Mouse (Mus musculus) brain, embryonic 14.5 days (tissue): ENCODE data around the gene Arap1. TPM values are rescaled to one million over a fixed set of nuclear protein-coding genes. Genes with fewer than 3 reads are reported as not detected.

ENCODE experiments used
- DNase-seq: peaks from one replicate; pipeline ENCODE4 v3.0.0-alpha.2; 2011; ENCODE audit warnings: low read depth
- CTCF ChIP-seq: fragments of 200-500 bp; IDR thresholded peaks from 2 replicates; pipeline ENCODE4 v1.5.1; 2012; ENCODE audit warnings: inconsistent platforms, mild to moderate bottlenecking, moderate library complexity, borderline replicate concordance; ENCODE audit not compliant: insufficient read depth, insufficient read length; ENCODE audit errors: extremely low read depth
- POLR2A ChIP-seq: fragments of 200-500 bp; IDR thresholded peaks from 2 replicates; pipeline ENCODE4 v1.6.1; 2012; ENCODE audit warnings: mild to moderate bottlenecking, inconsistent platforms, borderline replicate concordance; ENCODE audit not compliant: poor library complexity, insufficient read depth, insufficient read length, severe bottlenecking; ENCODE audit errors: extremely low read depth
- polyA plus RNA-seq: library from polyadenylated mRNA; depleted of rRNA; stranded (reverse); fragments of >200 nt; gene quantifications from 2 replicates; pipeline ENCODE4 v1.2.3, GENCODE M21; 2012

Arap1 gene
- polyA plus RNA-seq, 1 experiment: 17.1 TPM

DNA sequence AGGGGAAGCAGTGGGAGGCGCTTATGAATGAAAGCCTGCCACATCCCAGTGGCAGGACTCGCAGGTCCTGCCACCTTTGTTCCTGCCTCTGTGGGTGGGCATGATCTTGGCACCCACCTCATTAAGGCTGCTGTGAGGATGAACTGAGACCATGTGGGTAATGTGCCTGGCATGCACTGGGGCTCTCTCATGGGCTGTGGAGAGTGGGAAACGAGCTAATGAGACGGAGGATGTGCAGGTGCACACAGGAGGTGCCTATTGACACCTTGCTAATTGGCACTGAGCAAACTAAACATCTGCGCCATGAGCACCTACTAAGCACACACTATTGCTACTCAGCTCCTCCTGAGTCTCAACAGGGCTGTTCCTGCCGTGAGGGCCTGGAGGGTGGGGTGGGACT is 87.2 kb downstream of the Arap1 start:
- DNase-seq: peak; percentile 76
- TF ChIP-seq CTCF (no peak), POLR2A (no peak)

DNA sequence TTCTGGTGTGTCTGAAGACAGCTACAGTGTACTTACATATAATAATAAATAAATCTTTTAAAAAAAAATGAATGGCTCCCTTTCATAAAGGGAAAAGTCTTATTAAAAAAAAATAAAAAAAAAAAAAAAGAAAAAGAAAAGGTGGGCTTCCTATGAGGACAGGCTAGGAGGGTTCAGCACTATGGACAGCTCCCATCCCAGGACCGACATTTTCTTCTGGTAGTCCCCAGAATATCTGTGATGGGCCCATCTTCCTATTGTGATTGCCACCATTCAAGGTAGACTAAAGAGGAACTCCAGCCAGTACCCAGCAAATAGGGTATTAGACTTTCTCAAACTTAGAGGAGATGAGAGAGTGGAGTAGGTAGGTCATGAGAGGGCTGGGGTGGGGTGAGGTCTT is 90.0 kb downstream of the Arap1 start:
- no peak for DNase-seq
- TF ChIP-seq CTCF (no peak), POLR2A (no peak)

DNA sequence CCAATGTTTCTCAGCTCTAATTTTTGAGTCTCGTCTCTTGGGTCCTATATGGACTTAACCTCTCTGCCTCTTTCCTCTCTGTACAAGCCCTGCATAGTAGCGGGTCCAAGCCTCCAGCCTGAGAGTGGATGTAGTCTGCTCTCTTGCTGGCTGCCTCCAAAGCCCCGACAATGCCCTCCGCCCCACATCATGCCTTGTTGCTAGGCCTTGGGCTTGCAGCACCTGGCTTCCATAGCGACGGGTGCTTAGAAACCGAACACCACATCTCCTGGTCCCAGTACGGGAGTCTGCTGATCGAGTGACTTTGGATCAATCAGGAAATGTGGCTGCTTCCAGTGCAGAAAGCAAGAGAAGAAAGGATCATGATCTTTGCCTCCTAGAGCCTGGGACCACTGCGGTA is 95.2 kb downstream of the Arap1 start:
- no peak for DNase-seq

DNA sequence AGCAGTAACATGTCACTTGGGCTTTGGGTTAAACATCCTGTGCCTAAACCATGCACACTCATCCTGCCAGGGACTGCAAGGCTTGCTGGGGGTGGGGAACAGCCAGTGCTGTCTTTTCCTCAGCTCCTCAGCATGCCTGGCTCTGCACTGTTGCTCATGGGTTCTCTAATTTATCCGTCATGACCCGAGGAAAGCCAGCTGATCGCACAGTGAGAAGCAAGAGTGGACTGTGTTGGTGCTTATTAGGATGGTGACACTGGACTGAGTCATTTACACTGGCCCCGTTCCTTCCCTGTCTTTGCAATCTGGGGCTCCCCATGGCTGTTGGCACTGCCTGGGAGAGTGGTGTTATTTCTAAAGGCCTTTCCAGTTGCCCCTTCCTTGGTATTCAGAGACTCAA is 96.3 kb downstream of the Arap1 start:
- no peak for DNase-seq
- no peak for TF ChIP-seq POLR2A
- TF ChIP-seq CTCF: no peak

More for the DNA sequence above, 95.2 kb downstream of the Arap1 start:
- no peak for TF ChIP-seq CTCF
- no peak for TF ChIP-seq POLR2A

DNA sequence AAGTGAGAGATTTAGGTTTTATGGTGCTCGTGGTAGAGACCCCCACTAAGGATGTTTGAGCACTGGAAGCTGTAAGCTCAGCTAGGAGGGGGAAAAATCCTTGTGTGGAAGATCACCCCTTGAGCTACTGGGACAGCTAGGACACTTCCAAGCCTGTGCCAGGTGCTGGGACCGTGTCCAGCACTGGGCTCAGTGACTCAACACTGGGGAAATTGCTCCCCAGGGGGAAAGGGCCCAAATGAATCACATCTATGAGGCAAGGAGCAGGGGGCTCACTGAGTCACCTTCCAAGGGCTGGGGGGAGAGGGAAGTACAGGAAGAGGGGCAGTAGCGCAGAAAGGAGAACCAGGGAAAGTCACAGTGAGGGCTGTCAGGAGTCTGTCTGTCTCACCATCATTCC is 102.0 kb downstream of the Arap1 start:
- no peak for DNase-seq
- no peak for TF ChIP-seq CTCF
- TF ChIP-seq POLR2A: no peak

DNA sequence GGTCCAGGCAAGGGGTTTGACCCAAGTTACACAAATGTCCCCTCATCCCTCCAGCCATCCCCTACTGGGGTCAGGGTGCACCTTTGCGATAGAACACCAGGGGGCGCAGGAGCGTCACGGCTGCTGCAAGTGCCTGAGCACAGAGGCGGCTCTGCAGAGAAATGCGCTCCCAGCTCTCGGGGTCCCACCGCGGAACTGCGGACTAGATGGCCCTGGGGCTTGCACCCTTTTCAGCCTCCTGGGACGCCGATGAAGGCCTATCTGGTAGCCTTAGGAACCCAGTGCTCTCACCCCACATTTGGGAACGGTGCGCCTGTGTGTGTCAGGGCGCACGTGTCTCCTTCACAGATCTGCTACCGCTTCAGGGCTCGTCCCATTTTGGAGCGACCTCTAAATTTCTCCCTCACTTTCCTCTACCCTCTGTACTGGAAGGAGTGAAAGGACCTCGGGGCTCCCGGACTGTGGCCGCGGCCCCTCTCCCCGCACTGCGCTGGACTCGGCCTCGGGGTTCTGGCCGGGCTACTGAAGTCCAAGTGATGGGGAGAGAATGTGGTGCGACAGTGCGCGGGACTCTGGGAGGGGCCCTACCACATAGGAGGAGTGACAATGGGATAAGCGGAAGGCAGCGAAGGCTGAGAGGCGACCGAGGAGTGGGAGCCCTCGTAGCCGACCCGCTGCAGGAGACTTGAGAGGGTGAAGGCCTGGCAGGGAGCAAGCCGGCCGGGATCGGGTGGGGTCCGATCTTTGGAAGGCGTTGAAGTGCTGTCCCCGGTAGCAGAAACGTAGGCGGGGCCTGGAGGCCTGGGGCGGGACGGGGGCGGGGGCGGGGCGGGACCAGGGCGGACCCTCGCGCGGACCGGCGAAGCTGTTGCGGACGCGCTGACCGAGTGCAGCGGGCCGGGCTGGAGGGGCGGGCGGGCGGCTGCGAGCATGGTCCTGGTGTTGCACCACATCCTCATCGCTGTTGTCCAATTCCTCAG is 102.8 kb downstream of the Arap1 start:
- TF ChIP-seq POLR2A (no peak), CTCF (peak; percentile 97)

DNA sequence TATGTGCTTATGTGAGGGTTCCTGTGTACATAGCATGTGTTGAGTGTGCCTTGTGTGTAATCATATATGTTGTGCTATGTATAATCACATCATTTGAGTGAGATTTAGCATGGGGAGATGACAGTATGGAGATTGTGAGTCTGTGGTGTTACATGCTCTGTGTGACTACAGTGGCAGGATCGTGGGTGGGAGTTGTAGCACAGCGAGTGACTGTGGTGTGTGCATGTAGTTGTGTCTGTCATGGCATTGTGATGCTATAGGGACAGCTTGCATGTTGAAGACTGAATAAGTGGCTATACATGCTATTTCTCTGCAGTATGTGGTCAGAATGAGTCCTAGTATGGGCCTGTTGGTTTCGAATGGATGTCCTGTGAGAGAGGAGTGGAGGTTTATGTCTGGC is 104.8 kb downstream of the Arap1 start:
- TF ChIP-seq POLR2A: no peak
- no peak for TF ChIP-seq CTCF
- no peak for DNase-seq

More for the DNA sequence above, 102.8 kb downstream of the Arap1 start:
- DNase-seq: peak; percentile 90

DNA sequence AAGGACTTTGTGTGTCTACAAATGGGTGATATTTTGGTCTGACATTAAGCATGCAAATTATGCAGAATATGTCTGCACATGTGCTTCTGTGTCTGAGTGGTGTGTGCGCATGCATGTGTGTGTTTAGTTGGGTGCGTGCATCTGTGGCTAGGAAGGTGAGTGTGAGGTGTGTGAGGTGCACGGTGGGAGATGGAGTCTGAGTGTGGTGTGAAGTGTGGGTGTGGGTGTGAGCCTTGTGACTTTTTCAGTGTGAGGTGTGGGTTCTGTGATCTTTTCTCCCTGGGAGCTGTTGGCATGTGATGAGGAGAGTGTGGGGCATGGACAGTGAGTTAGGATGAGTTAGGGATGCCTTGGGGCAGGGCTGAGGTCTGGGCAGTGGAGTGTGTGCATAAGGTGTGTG is 105.4 kb downstream of the Arap1 start:
- TF ChIP-seq CTCF (no peak), POLR2A (no peak)
- no peak for DNase-seq

DNA sequence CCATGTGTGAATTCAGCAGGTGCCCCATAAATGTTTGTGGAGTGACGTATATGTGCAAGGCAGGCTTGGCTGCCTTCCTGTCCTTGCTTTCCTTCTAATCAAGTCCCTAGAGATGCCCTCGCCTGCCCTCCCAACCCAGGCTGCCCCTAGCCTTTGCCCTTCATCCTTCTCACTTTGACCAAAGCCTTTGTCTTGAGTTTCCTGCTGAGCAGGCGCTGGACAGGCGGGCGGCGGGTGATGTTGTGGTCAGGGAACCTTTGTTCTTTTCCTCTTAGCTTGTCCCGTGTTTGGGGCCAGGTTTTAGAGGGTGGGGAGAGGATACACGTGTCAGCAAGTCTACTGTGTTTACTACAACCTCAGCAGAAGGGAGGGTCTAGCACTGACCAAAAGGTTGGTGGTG is 105.9 kb downstream of the Arap1 start:
- DNase-seq: no peak

DNA sequence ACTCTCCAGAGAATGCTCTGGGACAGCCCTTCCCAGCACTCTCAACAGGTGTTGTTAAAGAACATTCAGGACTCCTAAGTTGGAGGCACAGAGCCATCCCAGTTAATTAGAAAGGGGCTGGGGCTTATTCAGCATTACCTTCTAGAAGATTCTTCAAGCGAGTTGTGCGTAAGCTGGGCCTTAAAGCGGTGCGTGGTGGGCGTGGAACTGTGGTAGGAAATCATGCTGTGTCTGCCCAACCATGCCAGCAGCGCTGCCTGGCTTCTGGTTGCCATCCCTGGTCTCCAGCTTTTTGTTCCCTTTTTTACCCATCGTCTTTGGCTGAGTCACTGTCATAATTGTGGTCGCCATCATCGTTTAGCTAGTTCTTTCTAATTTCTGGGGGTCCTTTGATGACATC is 106.6 kb downstream of the Arap1 start:
- DNase-seq: no peak
- TF ChIP-seq CTCF (no peak), POLR2A (no peak)

More for the DNA sequence above, 105.9 kb downstream of the Arap1 start:
- TF ChIP-seq POLR2A: no peak
- TF ChIP-seq CTCF: no peak

DNA sequence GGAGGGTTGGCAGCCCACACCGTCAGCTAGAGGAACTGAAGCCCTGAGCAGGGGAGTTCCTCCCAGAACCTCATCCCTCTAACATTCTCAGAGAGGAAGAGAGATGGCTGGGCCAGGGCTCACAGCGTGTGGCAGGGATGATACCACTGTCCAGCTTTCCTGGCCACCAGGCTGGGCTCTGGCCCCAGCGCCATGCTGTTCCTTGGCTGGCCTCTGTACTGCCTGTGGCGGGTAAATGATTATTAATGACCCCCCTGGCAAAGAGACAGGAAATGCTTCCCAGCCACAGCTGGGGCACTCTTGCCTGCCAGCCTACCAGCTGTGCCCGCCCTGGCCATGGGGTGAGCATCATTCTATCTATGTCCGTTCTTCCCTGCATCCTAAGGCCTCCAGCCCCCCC is 107.3 kb downstream of the Arap1 start:
- TF ChIP-seq CTCF: no peak
- TF ChIP-seq POLR2A: no peak
- no peak for DNase-seq

DNA sequence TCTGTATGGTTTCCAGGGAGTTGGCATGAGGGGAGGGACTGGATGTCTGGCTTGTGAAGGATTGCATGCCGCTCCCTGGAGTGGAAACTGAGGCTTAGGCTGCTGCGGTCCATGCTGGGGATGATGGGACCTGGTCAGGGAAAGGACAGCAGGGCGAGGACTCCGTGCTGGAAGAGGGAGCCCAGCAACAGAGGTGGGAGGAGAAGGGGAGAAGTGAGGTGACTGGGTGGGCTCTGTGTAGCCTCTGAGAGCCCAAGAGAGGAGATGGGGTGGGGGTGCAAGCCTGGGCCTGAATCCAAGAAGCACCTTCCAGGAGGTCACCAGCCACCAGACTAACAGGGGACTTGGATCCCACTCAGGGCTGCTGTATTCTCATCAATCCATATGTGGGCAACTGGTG is 108.5 kb downstream of the Arap1 start:
- no peak for TF ChIP-seq CTCF
- no peak for TF ChIP-seq POLR2A
- no peak for DNase-seq
